Mouse (Mus musculus): ENCODE results near the gene Cdca4. TPM values are rescaled to one million over a fixed set of nuclear protein-coding genes. Genes with fewer than 3 reads are reported as not detected.

Gene Cdca4
- polyA plus RNA-seq, 1 experiment = 21.5 TPM

GRCm38 (mm10) chr12:112791026-112791425, 38.2 kb downstream of the Cdca4 start:
- H3K79me2 ChIP-seq (ENCODE audit: control insufficient read depth, insufficient read depth) = peaks cover 34% of the 10 kb centered on the region
- H3K4me3 ChIP-seq = no peak overlapping the region
- H3K27me3 ChIP-seq (ENCODE audit: control insufficient read depth, insufficient read depth, insufficient read length) = no peaks in the 10 kb centered on the region
- TF ChIP-seq MYOD1 (IDR thresholded peaks at IDR 0.05; ENCODE audit: control insufficient read depth in 1 of 3, insufficient read length in 2 of 3, low read depth in 2 of 3) = no peak
- TF ChIP-seq POLR2AphosphoS2 (IDR thresholded peaks at IDR 0.05; ENCODE audit: insufficient read length, low read depth) = peak; percentile 7
- TF ChIP-seq CEBPB (IDR thresholded peaks at IDR 0.05; ENCODE audit: insufficient read depth, poor library complexity, severe bottlenecking) = no peak
- H3ac ChIP-seq (ENCODE audit: control insufficient read depth, insufficient read length) = no peak overlapping the region
- H3K36me3 ChIP-seq (ENCODE audit: control insufficient read depth, insufficient read depth) = peaks cover 16% of the 10 kb centered on the region
- H3K4me2 ChIP-seq (ENCODE audit: low read depth) = no peak overlapping the region

GRCm38 (mm10) chr12:112774481-112774880, 54.7 kb downstream of the Cdca4 start:
- Histone ChIP-seq H3K27me3 (ENCODE audit: control insufficient read depth, insufficient read depth, insufficient read length) (no peaks in the 10 kb centered on the region), H3K4me2 (ENCODE audit: low read depth) (no peak overlapping the region), H3K79me2 (ENCODE audit: control insufficient read depth, insufficient read depth) (no peaks in the 10 kb centered on the region), H3K36me3 (ENCODE audit: control insufficient read depth, insufficient read depth) (peaks cover 17% of the 10 kb centered on the region), H3K4me3 (no peak overlapping the region), H3ac (ENCODE audit: control insufficient read depth, insufficient read length) (no peak overlapping the region)
- TF ChIP-seq SRF (IDR thresholded peaks at IDR 0.05; ENCODE audit: control insufficient read depth, insufficient read length, low read depth) = no peak
- no peak for TF ChIP-seq TCF3 (IDR thresholded peaks at IDR 0.05; ENCODE audit: insufficient read length, low read depth)
- TF ChIP-seq USF1 (IDR thresholded peaks at IDR 0.05; ENCODE audit: low read depth) = no peak
- TF ChIP-seq POLR2AphosphoS2 (IDR thresholded peaks at IDR 0.05; ENCODE audit: insufficient read length, low read depth) = no peak
- no peak for TF ChIP-seq REST (IDR thresholded peaks at IDR 0.05; ENCODE audit: insufficient read depth, insufficient read length)
- no peak for TF ChIP-seq TCF12 (IDR thresholded peaks at IDR 0.05; ENCODE audit: insufficient read depth, poor library complexity, severe bottlenecking)
- no peak for TF ChIP-seq CEBPB (IDR thresholded peaks at IDR 0.05; ENCODE audit: insufficient read depth, poor library complexity, severe bottlenecking)
- TF ChIP-seq POLR2A (IDR thresholded peaks at IDR 0.05; ENCODE audit: insufficient read length, low read depth) = no peak
- no peak for TF ChIP-seq MAX (IDR thresholded peaks at IDR 0.05; ENCODE audit: low read depth)
- no peak for TF ChIP-seq E2F4 (IDR thresholded peaks at IDR 0.05; ENCODE audit: insufficient read depth)
- TF ChIP-seq MYOD1 (IDR thresholded peaks at IDR 0.05; ENCODE audit: control insufficient read depth in 1 of 3, insufficient read length in 2 of 3, low read depth in 2 of 3) = no peak
- TF ChIP-seq MYOG (IDR thresholded peaks at IDR 0.05; ENCODE audit: control insufficient read depth in 1 of 3, insufficient read depth in 1 of 3, insufficient read length in 2 of 3, low read depth in 2 of 3) = no peak

- H3K79me2 ChIP-seq (ENCODE audit: control insufficient read depth, insufficient read depth) = no peaks in the 10 kb centered on the region
- H3ac ChIP-seq (ENCODE audit: control insufficient read depth, insufficient read length) = no peak overlapping the region
- H3K36me3 ChIP-seq (ENCODE audit: control insufficient read depth, insufficient read depth) = peaks cover 17% of the 10 kb centered on the region
- no peak for TF ChIP-seq CEBPB (IDR thresholded peaks at IDR 0.05; ENCODE audit: insufficient read depth, poor library complexity, severe bottlenecking)
- TF ChIP-seq POLR2A (IDR thresholded peaks at IDR 0.05; ENCODE audit: insufficient read length, low read depth) = no peak
- no peak for TF ChIP-seq POLR2AphosphoS2 (IDR thresholded peaks at IDR 0.05; ENCODE audit: insufficient read length, low read depth)
- TF ChIP-seq REST (IDR thresholded peaks at IDR 0.05; ENCODE audit: insufficient read depth, insufficient read length) = no peak
- TF ChIP-seq MYOG (IDR thresholded peaks at IDR 0.05; ENCODE audit: control insufficient read depth in 1 of 3, insufficient read depth in 1 of 3, insufficient read length in 2 of 3, low read depth in 2 of 3) = no peak
- no peak for TF ChIP-seq MAX (IDR thresholded peaks at IDR 0.05; ENCODE audit: low read depth)
- TF ChIP-seq SRF (IDR thresholded peaks at IDR 0.05; ENCODE audit: control insufficient read depth, insufficient read length, low read depth) = no peak
- no peak for TF ChIP-seq TCF12 (IDR thresholded peaks at IDR 0.05; ENCODE audit: insufficient read depth, poor library complexity, severe bottlenecking)
- no peak for TF ChIP-seq MYOD1 (IDR thresholded peaks at IDR 0.05; ENCODE audit: control insufficient read depth in 1 of 3, insufficient read length in 2 of 3, low read depth in 2 of 3)
- no peak for TF ChIP-seq E2F4 (IDR thresholded peaks at IDR 0.05; ENCODE audit: insufficient read depth)
- no peaks in the 10 kb centered on the region for H3K27me3 ChIP-seq (ENCODE audit: control insufficient read depth, insufficient read depth, insufficient read length)
- no peak overlapping the region for H3K4me3 ChIP-seq
- no peak overlapping the region for H3K4me2 ChIP-seq (ENCODE audit: low read depth)
These were observed 55.2 kb downstream of the Cdca4 start for GRCm38 (mm10) chr12:112774026-112774425.

- TF ChIP-seq POLR2A (IDR thresholded peaks at IDR 0.05; ENCODE audit: insufficient read length, low read depth) = no peak
- TF ChIP-seq TCF12 (IDR thresholded peaks at IDR 0.05; ENCODE audit: insufficient read depth, poor library complexity, severe bottlenecking) = no peak
- no peak for TF ChIP-seq E2F4 (IDR thresholded peaks at IDR 0.05; ENCODE audit: insufficient read depth)
- no peak for TF ChIP-seq TCF3 (IDR thresholded peaks at IDR 0.05; ENCODE audit: insufficient read length, low read depth)
- TF ChIP-seq MYOG (IDR thresholded peaks at IDR 0.05; ENCODE audit: control insufficient read depth in 1 of 3, insufficient read depth in 1 of 3, insufficient read length in 2 of 3, low read depth in 2 of 3) = no peak
- TF ChIP-seq MYOD1 (IDR thresholded peaks at IDR 0.05; ENCODE audit: control insufficient read depth in 1 of 3, insufficient read length in 2 of 3, low read depth in 2 of 3) = no peak
- no peak for TF ChIP-seq USF1 (IDR thresholded peaks at IDR 0.05; ENCODE audit: low read depth)
- TF ChIP-seq REST (IDR thresholded peaks at IDR 0.05; ENCODE audit: insufficient read depth, insufficient read length) = no peak
- no peak for TF ChIP-seq POLR2AphosphoS2 (IDR thresholded peaks at IDR 0.05; ENCODE audit: insufficient read length, low read depth)
- no peak for TF ChIP-seq SRF (IDR thresholded peaks at IDR 0.05; ENCODE audit: control insufficient read depth, insufficient read length, low read depth)
- TF ChIP-seq MAX (IDR thresholded peaks at IDR 0.05; ENCODE audit: low read depth) = no peak
- no peak for TF ChIP-seq CEBPB (IDR thresholded peaks at IDR 0.05; ENCODE audit: insufficient read depth, poor library complexity, severe bottlenecking)
- Histone ChIP-seq H3K36me3 (ENCODE audit: control insufficient read depth, insufficient read depth) (peaks cover 17% of the 10 kb centered on the region), H3K4me3 (no peak overlapping the region), H3K4me2 (ENCODE audit: low read depth) (no peak overlapping the region), H3ac (ENCODE audit: control insufficient read depth, insufficient read length) (no peak overlapping the region), H3K27me3 (ENCODE audit: control insufficient read depth, insufficient read depth, insufficient read length) (no peaks in the 10 kb centered on the region), H3K79me2 (ENCODE audit: control insufficient read depth, insufficient read depth) (no peaks in the 10 kb centered on the region)
These were observed 55.9 kb downstream of the Cdca4 start for GRCm38 (mm10) chr12:112773366-112773765.

- no peak for TF ChIP-seq TCF3 (IDR thresholded peaks at IDR 0.05; ENCODE audit: insufficient read length, low read depth)
- peak; percentile 62 for TF ChIP-seq POLR2AphosphoS2 (IDR thresholded peaks at IDR 0.05; ENCODE audit: insufficient read length, low read depth)
- H3ac ChIP-seq (ENCODE audit: control insufficient read depth, insufficient read length) = no peak overlapping the region
- H3K4me3 ChIP-seq = no peak overlapping the region
- H3K36me3 ChIP-seq (ENCODE audit: control insufficient read depth, insufficient read depth) = peaks cover 17% of the 10 kb centered on the region
- no peaks in the 10 kb centered on the region for H3K79me2 ChIP-seq (ENCODE audit: control insufficient read depth, insufficient read depth)
- H3K4me2 ChIP-seq (ENCODE audit: low read depth) = no peak overlapping the region
- H3K27me3 ChIP-seq (ENCODE audit: control insufficient read depth, insufficient read depth, insufficient read length) = no peaks in the 10 kb centered on the region
These were observed 56.9 kb downstream of the Cdca4 start for GRCm38 (mm10) chr12:112772306-112772705.

Measured in myocyte (in vitro differentiated cells).